Mouse (Mus musculus): ENCODE data around the gene Srp14. TPM values are rescaled to one million over a fixed set of nuclear protein-coding genes. Genes with fewer than 3 reads are reported as not detected.
A peak's percentile ranks its signal among the peaks of the same experiment; 100 is the strongest.

Gene Srp14
- polyA plus RNA-seq, 1 experiment from 2014 or later: 120 TPM

- H3K4me1 ChIP-seq (replicated peaks): peaks cover 25% of the 10 kb centered on the region
- no peak overlapping the region for H3K4me3 ChIP-seq (replicated peaks)
- no peak overlapping the region for H3K4me2 ChIP-seq
- no peak overlapping the region for H3K9ac ChIP-seq
- H3K27ac ChIP-seq: no peak overlapping the region
- no peaks in the 10 kb centered on the region for H3K36me3 ChIP-seq
- H3K9me3 ChIP-seq (replicated peaks): no peaks in the 10 kb centered on the region
- DNase-seq (no peak), ATAC-seq (ENCODE audit: low read depth) (no peak)
- H3K27me3 ChIP-seq: no peaks in the 10 kb centered on the region
- WGBS (ENCODE audit: insufficient replicate concordance): 57% methylated on average over 3 of the region's 3 CpGs
These were observed 8.3 kb upstream of the Srp14 start for GRCm38 (mm10) chr2:118487806-118488205.

DNA sequence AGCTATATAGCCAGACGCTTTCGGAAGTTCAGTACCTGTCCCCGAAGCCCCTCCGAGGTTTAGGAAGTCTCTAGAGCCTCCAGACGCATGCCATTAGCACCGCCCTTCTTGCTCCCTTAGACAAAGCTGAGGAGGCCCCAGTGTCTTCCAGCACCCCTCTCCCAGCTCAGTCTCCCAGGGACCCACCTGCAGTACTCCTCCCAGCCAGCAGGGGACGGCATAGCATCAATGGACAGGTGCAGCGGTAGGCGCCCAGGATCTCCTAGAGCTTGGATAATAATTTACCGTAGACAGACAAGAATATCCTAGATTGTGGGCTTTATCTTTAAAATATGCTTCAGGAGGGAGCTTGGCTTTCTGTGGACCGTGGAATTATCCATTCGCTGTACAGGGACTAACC lies 7.4 kb upstream of the Srp14 start:
- Histone ChIP-seq H3K9ac (no peak overlapping the region), H3K4me1 (replicated peaks) (peaks cover 26% of the 10 kb centered on the region), H3K4me3 (replicated peaks) (no peak overlapping the region), H3K4me2 (peak overlapping the region; percentile 17; the same call in 1 of the 2 replicates), H3K27me3 (no peaks in the 10 kb centered on the region), H3K27ac (no peak overlapping the region), H3K9me3 (replicated peaks) (no peaks in the 10 kb centered on the region), H3K36me3 (no peaks in the 10 kb centered on the region)
- ATAC-seq (ENCODE audit: low read depth) (no peak), DNase-seq (peak; percentile 67)
- 13% methylated on average over 12 of the region's 12 CpGs for WGBS (ENCODE audit: insufficient replicate concordance)

- Histone ChIP-seq H3K36me3 (no peaks in the 10 kb centered on the region), H3K27me3 (no peaks in the 10 kb centered on the region), H3K27ac (no peak overlapping the region), H3K4me2 (no peak overlapping the region), H3K4me3 (replicated peaks) (no peak overlapping the region), H3K4me1 (replicated peaks) (peaks cover 27% of the 10 kb centered on the region), H3K9ac (no peak overlapping the region), H3K9me3 (replicated peaks) (no peaks in the 10 kb centered on the region)
- 66% methylated on average over 3 of the region's 3 CpGs for WGBS (ENCODE audit: insufficient replicate concordance)
- DNase-seq (no peak), ATAC-seq (ENCODE audit: low read depth) (no peak)
These were observed 5.9 kb upstream of the Srp14 start for GRCm38 (mm10) chr2:118485415-118485814.

DNA sequence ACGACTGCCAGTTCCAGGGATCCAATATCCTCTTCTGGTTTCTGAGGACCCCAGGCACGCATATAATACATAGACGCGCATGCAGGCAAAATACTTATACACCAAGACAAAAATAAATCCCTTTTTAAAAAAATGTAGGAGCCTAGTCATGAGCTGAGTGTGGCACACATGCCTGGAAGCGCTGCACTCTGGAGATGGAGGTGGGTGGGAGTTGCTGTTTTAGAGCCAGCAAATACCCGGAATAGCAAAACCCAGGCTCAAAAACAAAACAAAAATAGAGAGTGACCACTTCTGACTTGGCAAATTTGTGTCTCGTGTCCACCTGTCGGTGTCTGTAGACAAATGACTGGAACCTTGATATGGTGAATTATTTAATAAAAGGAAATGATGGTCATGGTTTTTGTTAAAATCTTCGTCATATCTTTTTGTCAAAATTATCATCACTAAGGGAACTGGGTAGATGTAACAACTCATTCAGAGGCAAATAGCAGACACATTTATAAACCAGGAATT lies 4.9 kb upstream of the Srp14 start:
- WGBS (ENCODE audit: insufficient replicate concordance): 71% methylated on average over 9 of the region's 9 CpGs

DNA sequence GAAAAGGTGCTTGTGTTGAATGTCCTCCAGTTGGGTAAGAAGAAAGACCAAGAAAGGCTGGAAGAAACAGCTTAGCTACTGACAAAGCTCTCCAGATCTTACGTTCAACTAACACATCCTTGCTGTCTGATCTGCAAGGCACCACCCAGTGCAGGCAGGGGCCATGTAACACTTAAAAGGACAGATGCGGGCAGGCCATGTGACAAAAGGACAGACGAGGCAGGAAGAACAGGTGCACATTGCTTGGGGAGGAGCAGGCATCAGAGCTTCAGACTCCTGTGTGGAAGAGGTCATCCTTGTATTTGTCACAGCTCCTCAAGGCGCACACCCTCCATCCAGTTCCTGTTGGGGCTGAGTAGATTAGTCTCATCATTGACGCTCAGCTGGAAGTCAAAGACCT lies 3.5 kb upstream of the Srp14 start:
- 0 out of 2 replicates have a peak, but pooled peaks cover under 1% of the 10 kb centered on the region for H3K36me3 ChIP-seq
- no peaks in the 10 kb centered on the region for H3K27me3 ChIP-seq
- H3K4me1 ChIP-seq (replicated peaks): peaks cover 31% of the 10 kb centered on the region
- H3K9me3 ChIP-seq (replicated peaks): no peaks in the 10 kb centered on the region
- 64% methylated on average over 5 of the region's 5 CpGs for WGBS (ENCODE audit: insufficient replicate concordance)
- no peak overlapping the region for H3K27ac ChIP-seq
- no peak for ATAC-seq (ENCODE audit: low read depth)
- H3K4me2 ChIP-seq: no peak overlapping the region
- DNase-seq: no peak
- no peak overlapping the region for H3K9ac ChIP-seq
- H3K4me3 ChIP-seq (replicated peaks): no peak overlapping the region

More for the DNA sequence above, 4.9 kb upstream of the Srp14 start:
- Histone ChIP-seq H3K4me1 (replicated peaks) (peaks cover 27% of the 10 kb centered on the region), H3K27me3 (no peaks in the 10 kb centered on the region), H3K4me2 (no peak overlapping the region), H3K36me3 (no peaks in the 10 kb centered on the region), H3K4me3 (replicated peaks) (no peak overlapping the region), H3K9me3 (replicated peaks) (no peaks in the 10 kb centered on the region), H3K27ac (no peak overlapping the region), H3K9ac (no peak overlapping the region)
- ATAC-seq (ENCODE audit: low read depth) (no peak), DNase-seq (no peak)

DNA sequence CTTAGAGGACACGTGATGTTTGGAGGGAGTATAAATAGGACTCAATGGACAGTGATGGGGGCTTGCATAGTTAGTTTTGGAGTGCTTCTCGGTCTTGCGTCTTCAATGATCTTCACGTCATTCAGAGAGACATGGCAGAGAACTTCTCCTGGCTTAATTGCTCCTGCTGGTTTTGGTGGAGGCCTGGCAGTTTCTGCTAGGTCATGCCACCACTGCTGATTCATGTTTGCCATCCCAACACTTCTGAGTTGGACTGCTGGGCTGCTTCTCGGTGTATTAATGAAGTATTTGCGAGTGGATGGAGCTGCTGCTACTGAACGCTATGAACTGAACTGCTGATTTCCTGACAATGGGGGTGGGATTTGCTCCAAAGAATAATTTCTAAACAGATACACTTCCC lies 1.4 kb upstream of the Srp14 start:
- 82% methylated on average over 7 of the region's 7 CpGs for WGBS (ENCODE audit: insufficient replicate concordance)
- no peaks in the 10 kb centered on the region for H3K27me3 ChIP-seq
- H3K9me3 ChIP-seq (replicated peaks): no peaks in the 10 kb centered on the region
- peak overlapping the region; percentile 86 for H3K27ac ChIP-seq
- peaks cover 38% of the 10 kb centered on the region for H3K4me1 ChIP-seq (replicated peaks)
- H3K36me3 ChIP-seq: peaks cover 20% of the 10 kb centered on the region
- ATAC-seq (ENCODE audit: low read depth) (no peak), DNase-seq (peak; percentile 26)
- H3K4me2 ChIP-seq: no peak overlapping the region
- H3K4me3 ChIP-seq (replicated peaks): no peak overlapping the region
- H3K9ac ChIP-seq: no peak overlapping the region

DNA sequence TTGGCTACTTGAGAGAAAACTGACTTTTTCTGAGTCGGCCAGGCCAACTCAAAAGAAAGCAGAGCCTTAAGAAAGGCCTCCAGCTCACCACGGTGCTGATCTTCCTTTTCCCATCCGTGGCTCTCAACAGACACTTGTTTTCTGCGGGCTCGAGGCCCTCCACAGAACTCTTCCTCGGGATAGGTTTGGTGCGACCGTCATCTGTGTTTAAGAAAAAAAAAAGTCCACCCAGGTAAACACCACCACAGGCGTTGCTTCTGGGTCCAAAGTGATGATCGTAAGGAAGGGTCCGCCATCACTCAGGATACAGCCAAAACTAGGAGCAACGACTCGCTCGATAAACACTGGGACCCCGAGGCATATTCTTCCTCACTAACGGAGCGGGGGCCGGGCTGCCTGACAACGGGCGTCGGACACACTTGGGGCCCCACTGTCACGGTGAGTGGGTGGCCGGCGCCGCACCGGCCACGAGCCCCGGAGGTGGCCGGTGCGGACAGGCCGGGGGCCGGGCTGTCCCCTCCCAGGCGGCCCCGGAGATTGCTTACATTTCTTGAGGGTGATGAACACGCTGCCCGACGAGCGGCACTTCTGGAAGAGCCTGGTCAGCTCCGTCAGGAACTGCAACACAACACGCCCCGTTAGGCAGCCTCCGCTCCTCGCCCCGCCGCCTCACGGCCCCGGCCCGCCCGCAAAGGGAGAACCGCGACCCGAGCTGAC lies 520 bp downstream of the Srp14 start:
- 2% methylated on average over 52 of the region's 52 CpGs for WGBS (ENCODE audit: insufficient replicate concordance)

GRCm38 (mm10) chr2:118468354-118468753 lies 11.2 kb downstream of the Srp14 start:
- Histone ChIP-seq H3K9ac (no peak overlapping the region), H3K27ac (no peak overlapping the region), H3K4me1 (replicated peaks) (no peaks in the 10 kb centered on the region), H3K36me3 (peaks cover 81% of the 10 kb centered on the region), H3K4me2 (no peak overlapping the region), H3K27me3 (no peaks in the 10 kb centered on the region), H3K9me3 (replicated peaks) (no peaks in the 10 kb centered on the region), H3K4me3 (replicated peaks) (no peak overlapping the region)
- DNase-seq (no peak), ATAC-seq (ENCODE audit: low read depth) (no peak)

More for the DNA sequence above, 520 bp downstream of the Srp14 start:
- DNase-seq (no peak), ATAC-seq (ENCODE audit: low read depth) (peak; percentile 71; the same call in 1 of the 2 replicates)
- Histone ChIP-seq H3K27me3 (no peaks in the 10 kb centered on the region), H3K9me3 (replicated peaks) (no peaks in the 10 kb centered on the region), H3K9ac (peak overlapping the region; percentile 96), H3K4me1 (replicated peaks) (peaks cover 38% of the 10 kb centered on the region), H3K4me3 (replicated peaks) (peak overlapping the region; percentile 96), H3K27ac (peak overlapping the region; percentile 86), H3K4me2 (peak overlapping the region; percentile 88), H3K36me3 (peaks cover 39% of the 10 kb centered on the region)

GRCm38 (mm10) chr2:118466601-118467000 lies 12.9 kb downstream of the Srp14 start:
- ATAC-seq (ENCODE audit: low read depth) (no peak), DNase-seq (no peak)
- H3K27ac ChIP-seq: no peak overlapping the region
- WGBS (ENCODE audit: insufficient replicate concordance): 45% methylated on average over 1 of the region's 1 CpGs
- no peak overlapping the region for H3K4me2 ChIP-seq
- H3K27me3 ChIP-seq: no peaks in the 10 kb centered on the region
- H3K36me3 ChIP-seq: peaks cover 83% of the 10 kb centered on the region
- H3K4me3 ChIP-seq (replicated peaks): no peak overlapping the region
- no peaks in the 10 kb centered on the region for H3K9me3 ChIP-seq (replicated peaks)
- H3K4me1 ChIP-seq (replicated peaks): no peaks in the 10 kb centered on the region
- H3K9ac ChIP-seq: no peak overlapping the region

DNA sequence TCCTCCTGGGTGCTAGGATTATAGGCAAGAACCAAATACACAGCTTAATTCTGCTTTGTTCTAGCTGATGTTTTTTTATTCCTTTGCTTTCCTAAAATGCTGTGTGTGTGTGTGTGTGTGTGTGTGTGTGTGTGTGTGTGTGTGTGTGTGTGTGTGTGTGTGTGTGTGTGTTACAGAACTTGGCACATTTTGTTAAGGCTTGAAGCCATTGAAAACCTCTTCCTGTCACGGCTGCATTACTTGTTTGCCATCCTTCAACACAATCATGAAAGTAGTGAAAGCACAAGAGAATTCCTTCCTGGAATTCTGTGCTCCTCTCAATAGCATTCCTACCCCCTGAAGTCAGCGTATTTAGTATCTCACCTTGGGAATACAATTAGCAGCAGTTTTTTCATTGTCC lies 13.6 kb downstream of the Srp14 start:
- Histone ChIP-seq H3K27me3 (no peaks in the 10 kb centered on the region), H3K9me3 (replicated peaks) (no peaks in the 10 kb centered on the region), H3K4me1 (replicated peaks) (no peaks in the 10 kb centered on the region), H3K4me3 (replicated peaks) (no peak overlapping the region), H3K4me2 (no peak overlapping the region), H3K27ac (no peak overlapping the region), H3K9ac (no peak overlapping the region), H3K36me3 (peaks cover 83% of the 10 kb centered on the region)
- WGBS (ENCODE audit: insufficient replicate concordance): 68% methylated on average over 2 of the region's 2 CpGs
- ATAC-seq (ENCODE audit: low read depth): no peak
- no peak for DNase-seq

DNA sequence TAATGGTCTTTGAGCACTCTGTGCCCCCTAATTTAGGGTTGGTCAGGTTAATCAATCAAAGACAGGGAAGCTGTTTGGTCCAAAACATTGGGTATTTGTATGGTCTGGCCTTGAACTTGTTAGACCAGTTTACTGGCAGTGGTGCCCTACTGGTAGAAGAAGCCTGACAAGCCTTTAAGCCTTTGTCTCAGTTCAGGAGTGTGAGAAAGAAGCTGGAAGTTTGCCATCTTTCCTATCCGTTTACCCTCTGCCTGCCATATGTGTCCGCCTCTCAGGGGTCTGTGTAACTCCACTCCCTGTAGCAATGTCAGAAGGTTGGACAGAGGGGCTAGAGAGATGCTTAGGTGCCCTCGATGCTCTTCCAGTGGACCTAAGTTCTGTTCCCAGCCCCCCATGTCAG lies 15.1 kb downstream of the Srp14 start:
- 80% methylated on average over 3 of the region's 3 CpGs for whole genome bisulfite sequencing (ENCODE audit: insufficient replicate concordance)

GRCm38 (mm10) chr2:118463480-118463879 lies 16.0 kb downstream of the Srp14 start:
- no peaks in the 10 kb centered on the region for H3K27me3 ChIP-seq
- no peak overlapping the region for H3K4me3 ChIP-seq (replicated peaks)
- H3K4me2 ChIP-seq: no peak overlapping the region
- DNase-seq (no peak), ATAC-seq (ENCODE audit: low read depth) (no peak)
- no peak overlapping the region for H3K9ac ChIP-seq
- H3K9me3 ChIP-seq (replicated peaks): no peaks in the 10 kb centered on the region
- no peaks in the 10 kb centered on the region for H3K4me1 ChIP-seq (replicated peaks)
- no peak overlapping the region for H3K27ac ChIP-seq
- WGBS (ENCODE audit: insufficient replicate concordance): 80% methylated on average over 5 of the region's 5 CpGs
- H3K36me3 ChIP-seq: peaks cover 79% of the 10 kb centered on the region

More for the DNA sequence above, 15.1 kb downstream of the Srp14 start:
- Histone ChIP-seq H3K9ac (no peak overlapping the region), H3K4me1 (replicated peaks) (no peaks in the 10 kb centered on the region), H3K4me3 (replicated peaks) (no peak overlapping the region), H3K27ac (no peak overlapping the region), H3K4me2 (no peak overlapping the region), H3K9me3 (replicated peaks) (no peaks in the 10 kb centered on the region), H3K27me3 (no peaks in the 10 kb centered on the region), H3K36me3 (peaks cover 82% of the 10 kb centered on the region)
- ATAC-seq (ENCODE audit: low read depth) (no peak), DNase-seq (no peak)

All from liver, embryonic 13.5 days (tissue).